In the genomic region with DNA sequence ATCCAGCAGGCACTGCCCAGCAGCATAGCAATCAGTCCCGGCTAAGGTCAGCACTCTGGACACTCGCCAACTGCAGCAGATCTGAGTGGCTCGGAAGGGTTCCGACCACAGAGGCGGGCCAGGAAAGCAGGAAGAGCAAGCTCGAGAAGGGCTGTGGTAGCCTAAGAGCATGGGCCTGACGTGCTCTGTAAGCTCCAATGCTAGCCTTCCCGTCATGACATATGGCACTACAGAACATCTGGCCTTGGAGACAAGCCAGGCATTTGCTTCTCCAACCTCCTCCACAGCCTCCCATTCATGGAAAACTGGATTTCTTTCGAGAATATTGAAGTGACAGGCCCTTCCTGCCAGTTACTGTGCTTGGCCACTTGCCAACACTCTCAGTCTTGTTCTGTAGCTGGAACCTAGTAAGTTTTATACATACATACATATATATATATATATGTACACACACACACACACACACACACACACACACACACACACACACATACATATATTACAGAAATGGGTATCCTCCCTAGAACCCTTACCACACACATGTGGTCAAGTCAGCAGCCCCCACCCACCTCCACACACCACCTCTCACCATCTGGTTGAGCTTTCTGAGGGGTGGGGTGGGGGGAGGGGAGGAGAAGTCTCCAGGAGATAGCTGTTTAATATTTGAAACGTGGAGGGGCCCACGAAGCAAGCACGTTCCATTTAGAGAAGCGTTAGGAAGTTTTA, we compare ENCODE assay signal across 9 mouse cellular contexts.
DNase-seq lines count a peak whose midpoint lies in the region; ATAC-seq and TF ChIP-seq lines count a peak whose summit lies in the region.
"Had no signal": no experiment of that assay in that cellular context is flagged by ENCODE, and none has a peak within 500 bp of the region (broad histone marks: within the 10 kb centered on the region; RNA-seq: fewer than 3 reads in every experiment).

No protein-coding gene starts in this region.

- no peaks in the 10 kb centered on the region for H3K27me3 ChIP-seq in midbrain, embryonic 10.5 days (ENCODE audit: low read depth, poor library complexity, severe bottlenecking)
- H3K27me3 ChIP-seq in midbrain, embryonic 11.5 days (ENCODE audit: control insufficient read depth, insufficient read depth, low read length): no peaks in the 10 kb centered on the region
- H3K27me3 ChIP-seq in forebrain, embryonic 12.5 days: no peaks in the 10 kb centered on the region
- no peaks in the 10 kb centered on the region for H3K27me3 ChIP-seq in heart, embryonic 13.5 days (replicated peaks)
- no peaks in the 10 kb centered on the region for H3K27me3 ChIP-seq in kidney, postnatal 0 days (ENCODE audit: insufficient read depth, low read length)
- H3K27me3 ChIP-seq in limb, embryonic 14.5 days (ENCODE audit: control insufficient read depth, insufficient read depth, low read length): no peaks in the 10 kb centered on the region
- H3K27me3 ChIP-seq in neural tube, embryonic 15.5 days (replicated peaks): no peaks in the 10 kb centered on the region
- H3K27me3 ChIP-seq: CH12.LX had no signal

- no peaks in the 10 kb centered on the region for H3K9me3 ChIP-seq in midbrain, embryonic 10.5 days (replicated peaks)
- no peaks in the 10 kb centered on the region for H3K9me3 ChIP-seq in midbrain, embryonic 11.5 days (ENCODE audit: control insufficient read depth, low read length)
- no peaks in the 10 kb centered on the region for H3K9me3 ChIP-seq in forebrain, embryonic 12.5 days
- no peaks in the 10 kb centered on the region for H3K9me3 ChIP-seq in heart, embryonic 13.5 days
- H3K9me3 ChIP-seq in kidney, postnatal 0 days (replicated peaks; ENCODE audit: low read length): no peaks in the 10 kb centered on the region
- no peaks in the 10 kb centered on the region for H3K9me3 ChIP-seq in limb, embryonic 14.5 days (ENCODE audit: control insufficient read depth, low read length)
- no peaks in the 10 kb centered on the region for H3K9me3 ChIP-seq in neural tube, embryonic 15.5 days (replicated peaks)

- TF ChIP-seq POLR2A in limb, embryonic 14.5 days (IDR thresholded peaks at IDR 0.05; ENCODE audit: borderline replicate concordance, extremely low read depth, insufficient read depth, insufficient read length): no peak

- no peak for TF ChIP-seq CTCF in kidney, postnatal 0 days (IDR thresholded peaks at IDR 0.05; ENCODE audit: low read depth)

- 88% methylated on average over 13 of the region's 13 CpGs for WGBS in midbrain, embryonic 10.5 days
- WGBS in midbrain, embryonic 11.5 days: 79% methylated on average over 13 of the region's 13 CpGs
- 63% methylated on average over 13 of the region's 13 CpGs for whole genome bisulfite sequencing in forebrain, embryonic 12.5 days
- WGBS in heart, embryonic 13.5 days: 25% methylated on average over 13 of the region's 13 CpGs
- 26% methylated on average over 13 of the region's 13 CpGs for WGBS in kidney, postnatal 0 days
- 22% methylated on average over 13 of the region's 13 CpGs for WGBS in limb, embryonic 14.5 days
- WGBS in neural tube, embryonic 15.5 days: 43% methylated on average over 13 of the region's 13 CpGs

- no peak for DNase-seq in midbrain, embryonic 10.5 days (ENCODE audit: low spot score)
- DNase-seq in midbrain, embryonic 11.5 days (ENCODE audit: low spot score, missing footprints): no peak
- DNase-seq in kidney, postnatal 0 days (ENCODE audit: low spot score): peak; percentile 92
- peak; percentile 95 for DNase-seq in limb, embryonic 14.5 days (ENCODE audit: low spot score)
- DNase-seq in yolk sac, embryonic 10.5 days (ENCODE audit: low spot score): no peak

- no peak overlapping the region for H3K9ac ChIP-seq in midbrain, embryonic 11.5 days (ENCODE audit: low read length)
- no peak overlapping the region for H3K9ac ChIP-seq in forebrain, embryonic 12.5 days
- no peak overlapping the region for H3K9ac ChIP-seq in heart, embryonic 13.5 days
- no peak overlapping the region for H3K9ac ChIP-seq in kidney, postnatal 0 days (ENCODE audit: low read depth, low read length)
- no peak overlapping the region for H3K9ac ChIP-seq in limb, embryonic 14.5 days (ENCODE audit: low read depth, low read length, severe bottlenecking)
- H3K9ac ChIP-seq in neural tube, embryonic 15.5 days (replicated peaks): no peak overlapping the region

- H3K27ac ChIP-seq in midbrain, embryonic 10.5 days (replicated peaks): peak overlapping the region; percentile 42; the same call in 1 of the 2 replicates
- no peak overlapping the region for H3K27ac ChIP-seq in midbrain, embryonic 11.5 days (ENCODE audit: low read depth, low read length)
- peak overlapping the region; percentile 62 for H3K27ac ChIP-seq in forebrain, embryonic 12.5 days
- H3K27ac ChIP-seq in heart, embryonic 13.5 days (replicated peaks): peak overlapping the region; percentile 76
- H3K27ac ChIP-seq in kidney, postnatal 0 days: peak overlapping the region; percentile 60; the same call in 1 of the 2 replicates
- H3K27ac ChIP-seq in limb, embryonic 14.5 days (replicated peaks; ENCODE audit: low read depth, low read length): peak overlapping the region; percentile 55; the same call in 1 of the 2 replicates
- peak overlapping the region; percentile 64 for H3K27ac ChIP-seq in neural tube, embryonic 15.5 days (replicated peaks)

- H3K4me1 ChIP-seq in midbrain, embryonic 10.5 days: peaks cover 68% of the 10 kb centered on the region
- peaks cover 14% of the 10 kb centered on the region for H3K4me1 ChIP-seq in midbrain, embryonic 11.5 days (ENCODE audit: control insufficient read depth, insufficient read depth, low read length)
- H3K4me1 ChIP-seq in forebrain, embryonic 12.5 days: peaks cover 42% of the 10 kb centered on the region
- peaks cover 43% of the 10 kb centered on the region for H3K4me1 ChIP-seq in heart, embryonic 13.5 days
- H3K4me1 ChIP-seq in kidney, postnatal 0 days (replicated peaks; ENCODE audit: insufficient read depth, low read length): peaks cover 11% of the 10 kb centered on the region; the same call in 1 of the 2 replicates
- H3K4me1 ChIP-seq in limb, embryonic 14.5 days (ENCODE audit: control insufficient read depth, insufficient read depth, low read length): peaks cover 50% of the 10 kb centered on the region
- H3K4me1 ChIP-seq in neural tube, embryonic 15.5 days: peaks cover 49% of the 10 kb centered on the region

- H3K4me2 ChIP-seq in midbrain, embryonic 11.5 days: no peak overlapping the region
- no peak overlapping the region for H3K4me2 ChIP-seq in forebrain, embryonic 12.5 days
- peak overlapping the region; percentile 45 for H3K4me2 ChIP-seq in heart, embryonic 13.5 days
- no peak overlapping the region for H3K4me2 ChIP-seq in kidney, postnatal 0 days (ENCODE audit: low read length)
- 0 out of 2 replicates have a peak overlapping the region, but pooled peaks have one; percentile 17 for H3K4me2 ChIP-seq in limb, embryonic 14.5 days (replicated peaks; ENCODE audit: low read depth, low read length, severe bottlenecking)
- no peak overlapping the region for H3K4me2 ChIP-seq in neural tube, embryonic 15.5 days

- peaks cover 15% of the 10 kb centered on the region for H3K36me3 ChIP-seq in midbrain, embryonic 10.5 days
- H3K36me3 ChIP-seq in midbrain, embryonic 11.5 days (ENCODE audit: control insufficient read depth, insufficient read depth, low read length): no peaks in the 10 kb centered on the region; the same call in 1 of the 2 replicates
- H3K36me3 ChIP-seq in forebrain, embryonic 12.5 days (replicated peaks): no peaks in the 10 kb centered on the region
- no peaks in the 10 kb centered on the region for H3K36me3 ChIP-seq in heart, embryonic 13.5 days
- no peaks in the 10 kb centered on the region for H3K36me3 ChIP-seq in kidney, postnatal 0 days (ENCODE audit: insufficient read depth, low read length)
- no peaks in the 10 kb centered on the region for H3K36me3 ChIP-seq in limb, embryonic 14.5 days (ENCODE audit: control insufficient read depth, insufficient read depth, low read length)
- H3K36me3 ChIP-seq in neural tube, embryonic 15.5 days: no peaks in the 10 kb centered on the region

- H3K4me3 ChIP-seq in midbrain, embryonic 10.5 days: no peak overlapping the region
- H3K4me3 ChIP-seq in midbrain, embryonic 11.5 days (ENCODE audit: low read depth, low read length): no peak overlapping the region
- no peak overlapping the region for H3K4me3 ChIP-seq in forebrain, embryonic 12.5 days (replicated peaks)
- no peak overlapping the region for H3K4me3 ChIP-seq in heart, embryonic 13.5 days
- no peak overlapping the region for H3K4me3 ChIP-seq in kidney, postnatal 0 days (replicated peaks; ENCODE audit: low read depth, low read length)
- no peak overlapping the region for H3K4me3 ChIP-seq in limb, embryonic 14.5 days (replicated peaks; ENCODE audit: low read length)
- no peak overlapping the region for H3K4me3 ChIP-seq in neural tube, embryonic 15.5 days (replicated peaks)

- no peak for ATAC-seq in midbrain, embryonic 11.5 days (ENCODE audit: low FRiP score)
- peak; percentile 69; the same call in 1 of the 2 replicates for ATAC-seq in forebrain, embryonic 12.5 days (ENCODE audit: low FRiP score)
- 0 out of 2 replicates have a peak, but pooled peaks have one; percentile 51 for ATAC-seq in heart, embryonic 13.5 days (ENCODE audit: extremely low read depth, insufficient number of reproducible peaks, low FRiP score, low TSS enrichment)
- ATAC-seq in kidney, postnatal 0 days (replicated peaks; ENCODE audit: low FRiP score, low read depth): peak; percentile 69; the same call in 1 of the 2 replicates
- ATAC-seq in limb, embryonic 14.5 days (ENCODE audit: low FRiP score, low read depth): peak; percentile 84
- ATAC-seq in neural tube, embryonic 15.5 days (ENCODE audit: low FRiP score): peak; percentile 59

Comparison
In these comparisons a context has a peak if more than half of its experiments do, and no peak if none do; other contexts are left out.
1. DNase-seq: peak in kidney, postnatal 0 days (single experiment) and limb, embryonic 14.5 days (single experiment); none in midbrain, embryonic 10.5 days (single experiment), midbrain, embryonic 11.5 days (single experiment) and yolk sac, embryonic 10.5 days (single experiment).
2. H3K4me2 ChIP-seq: peak in heart, embryonic 13.5 days (single experiment) and limb, embryonic 14.5 days (single experiment); none in midbrain, embryonic 11.5 days (single experiment), forebrain, embryonic 12.5 days (single experiment), kidney, postnatal 0 days (single experiment) and neural tube, embryonic 15.5 days (single experiment).